Mouse (Mus musculus) hindbrain, postnatal 0 days (tissue): ENCODE data around the gene Gm13277. TPM values are rescaled to one million over a fixed set of nuclear protein-coding genes. Genes with fewer than 3 reads are reported as not detected.
"Not testable (repeated sequence)": the region's sequence is repeated elsewhere in the genome, so short reads cannot be mapped to it uniquely, and the experiment has no call there.

Experiments
- ATAC-seq: fragments of 200-750 bp; cut with Nextera tagmentation; 2 replicates; pipeline ENCODE4 v1.8.0; 2017; ENCODE audit warnings: mild to moderate bottlenecking, moderate TSS enrichment, moderate library complexity
- DNase-seq: peaks from one replicate; pipeline ENCODE4 v3.0.0-alpha.2; 2015; ENCODE audit warnings: low spot score
- H3K27ac ChIP-seq: fragments of 300-500 bp; sonication (generic); 2 replicates; pipeline ENCODE4 v1.5.1; 2014; ENCODE audit warnings: mild to moderate bottlenecking
- H3K27me3 ChIP-seq: fragments of 300-500 bp; sonication (generic); 2 replicates; pipeline ENCODE4 v1.6.1; 2014; ENCODE audit warnings: low read length, mixed read lengths; ENCODE audit not compliant: insufficient read depth
- H3K36me3 ChIP-seq: fragments of 300-500 bp; sonication (generic); 2 replicates; pipeline ENCODE4 v1.6.1; 2014; ENCODE audit warnings: low read length, mixed read lengths; ENCODE audit not compliant: insufficient read depth
- H3K4me1 ChIP-seq: fragments of 300-500 bp; sonication (generic); 2 replicates; pipeline ENCODE4 v1.6.1; 2014; ENCODE audit warnings: antibody characterized with exemption, low read length, mixed read lengths; ENCODE audit not compliant: insufficient read depth
- H3K4me2 ChIP-seq: fragments of 300-500 bp; sonication (generic); 2 replicates; pipeline ENCODE4 v1.6.1; 2014; ENCODE audit warnings: low read depth, mild to moderate bottlenecking, low read length, moderate library complexity, mixed read lengths
- H3K4me3 ChIP-seq: fragments of 300-500 bp; sonication (generic); 2 replicates; pipeline ENCODE4 v1.5.1; 2014; ENCODE audit warnings: low read length
- H3K9ac ChIP-seq: fragments of 300-500 bp; sonication (generic); replicated peaks from 2 replicates; pipeline ENCODE4 v1.6.1; 2014; ENCODE audit warnings: mild to moderate bottlenecking, low read length, moderate library complexity, mixed read lengths
- H3K9me3 ChIP-seq: fragments of 300-500 bp; sonication (generic); 2 replicates; pipeline ENCODE4 v1.6.1; 2016; ENCODE audit warnings: low read length, mixed read lengths
- CTCF ChIP-seq: IDR thresholded peaks from 2 replicates; pipeline ENCODE4 v1.5.1; 2016; ENCODE audit warnings: antibody characterized with exemption, control low read depth, low read depth
- WGBS: fragments of 180-500 bp; shearing (Covaris S2); extraction: QIAGEN DNeasy Blood & Tissue Kit; methylation state at CpG from one replicate; pipeline ENCODE4 v1.1.7; 2014; 5-methylcytosine and 5-hydroxymethylcytosine counted together
- polyA plus RNA-seq: library from polyadenylated mRNA; unstranded; fragments of >200 nt; fragmentation: Nextera tagmentation; extraction: Ambion mirVana; gene quantifications from 2 replicates; pipeline ENCODE4 v1.2.1, GENCODE M21; 2015
- total RNA-seq: library from RNA; depleted of rRNA; stranded (reverse); fragments of >200 nt; gene quantifications from 2 replicates; pipeline ENCODE4 v1.2.3, GENCODE M21; 2014; rRNA removed

Gm13277 gene
- not detected in 2 replicates for total RNA-seq
- polyA plus RNA-seq = not detected in 2 replicates

- DNase-seq, H3K9me3 ChIP-seq, H3K4me2 ChIP-seq, H3K27ac ChIP-seq, ATAC-seq, H3K27me3 ChIP-seq, H3K4me1 ChIP-seq, H3K4me3 ChIP-seq, H3K36me3 ChIP-seq, H3K9ac ChIP-seq: not testable (repeated sequence)
- peak; percentile 59 for TF ChIP-seq CTCF
- no CpG with 5 or more reads among the region's 28 CpGs for WGBS
Measured at GRCm38 (mm10) chr4:88788402-88788801, at the start of gene Gm13277. Gene Gm13277, plus strand, starts transcription at chr4:88788632.

GRCm38 (mm10) chr4:88739036-88739435 is 49.4 kb upstream of the Gm13277 start:
- H3K9me3 ChIP-seq = no peaks in the 10 kb centered on the region
- H3K4me2 ChIP-seq = no peak overlapping the region
- DNase-seq (no peak), ATAC-seq (no peak)
- TF ChIP-seq CTCF = no peak
- H3K4me1 ChIP-seq = no peaks in the 10 kb centered on the region
- no peaks in the 10 kb centered on the region for H3K36me3 ChIP-seq
- H3K27me3 ChIP-seq = no peaks in the 10 kb centered on the region
- 88% methylated on average over 6 of the region's 6 CpGs for WGBS
- H3K4me3 ChIP-seq = no peak overlapping the region
- H3K9ac ChIP-seq = no peak overlapping the region
- H3K27ac ChIP-seq = no peak overlapping the region

- no peak for ATAC-seq
Measured at GRCm38 (mm10) chr4:88741426-88741825, 47.0 kb upstream of the Gm13277 start.

GRCm38 (mm10) chr4:88742771-88743371 is 45.6 kb upstream of the Gm13277 start:
- H3K4me1 ChIP-seq = no peaks in the 10 kb centered on the region

More at GRCm38 (mm10) chr4:88741426-88741825, 47.0 kb upstream of the Gm13277 start:
- H3K4me1 ChIP-seq = no peaks in the 10 kb centered on the region
- no peaks in the 10 kb centered on the region for H3K36me3 ChIP-seq
- 83% methylated on average over 4 of the region's 4 CpGs for WGBS
- H3K27me3 ChIP-seq = no peaks in the 10 kb centered on the region
- no peak for DNase-seq
- H3K4me3 ChIP-seq = no peak overlapping the region
- TF ChIP-seq CTCF = no peak
- no peak overlapping the region for H3K27ac ChIP-seq
- H3K4me2 ChIP-seq = no peak overlapping the region
- no peak overlapping the region for H3K9ac ChIP-seq
- H3K9me3 ChIP-seq = no peaks in the 10 kb centered on the region

GRCm38 (mm10) chr4:88744207-88744606 is 44.2 kb upstream of the Gm13277 start:
- H3K9ac ChIP-seq = no peak overlapping the region
- no peaks in the 10 kb centered on the region for H3K36me3 ChIP-seq
- H3K27ac ChIP-seq = no peak overlapping the region
- no peak for ATAC-seq
- no peak for TF ChIP-seq CTCF
- 79% methylated on average over 3 of the region's 3 CpGs for WGBS
- H3K27me3 ChIP-seq = no peaks in the 10 kb centered on the region
- no peaks in the 10 kb centered on the region for H3K4me1 ChIP-seq
- H3K4me3 ChIP-seq = no peak overlapping the region
- no peaks in the 10 kb centered on the region for H3K9me3 ChIP-seq
- no peak overlapping the region for H3K4me2 ChIP-seq
- no peak for DNase-seq

More at GRCm38 (mm10) chr4:88742771-88743371, 45.6 kb upstream of the Gm13277 start:
- DNase-seq (no peak), ATAC-seq (no peak)
- Histone ChIP-seq H3K9ac (no peak overlapping the region), H3K4me2 (no peak overlapping the region), H3K27me3 (no peaks in the 10 kb centered on the region), H3K27ac (no peak overlapping the region), H3K4me3 (no peak overlapping the region), H3K9me3 (no peaks in the 10 kb centered on the region), H3K36me3 (no peaks in the 10 kb centered on the region)
- 80% methylated on average over 7 of the region's 7 CpGs for WGBS
- TF ChIP-seq CTCF = peak; percentile 39; the same call in 1 of the 2 replicates

- Histone ChIP-seq H3K9ac (no peak overlapping the region), H3K4me3 (no peak overlapping the region), H3K4me2 (no peak overlapping the region), H3K36me3 (no peaks in the 10 kb centered on the region), H3K9me3 (no peaks in the 10 kb centered on the region), H3K4me1 (no peaks in the 10 kb centered on the region), H3K27ac (no peak overlapping the region), H3K27me3 (no peaks in the 10 kb centered on the region)
- ATAC-seq = no peak
- WGBS = 63% methylated on average over 6 of the region's 6 CpGs
- DNase-seq = no peak
- no peak for TF ChIP-seq CTCF
Measured at GRCm38 (mm10) chr4:88749926-88750325, 38.5 kb upstream of the Gm13277 start.

GRCm38 (mm10) chr4:88754818-88755340 is 33.6 kb upstream of the Gm13277 start, which contains the start of gene Gm13271:
Gene Gm13271, plus strand, starts transcription at chr4:88754868.
- not testable (repeated sequence) for H3K4me2 ChIP-seq, ATAC-seq, H3K9ac ChIP-seq, H3K27me3 ChIP-seq, H3K9me3 ChIP-seq, H3K4me3 ChIP-seq, DNase-seq, H3K4me1 ChIP-seq, H3K36me3 ChIP-seq, H3K27ac ChIP-seq
- 77% methylated on average over 13 of the region's 15 CpGs for WGBS

- WGBS = 12% methylated on average over 28 of the region's 31 CpGs
- H3K4me3 ChIP-seq = peak overlapping the region; percentile 41
- not testable (repeated sequence) for H3K4me1 ChIP-seq, H3K27me3 ChIP-seq, ATAC-seq, H3K9me3 ChIP-seq, H3K36me3 ChIP-seq
- peak overlapping the region; percentile 37 for H3K9ac ChIP-seq
- DNase-seq = peak; percentile 1
- H3K4me2 ChIP-seq = peak overlapping the region; percentile 63
- peak overlapping the region; percentile 78 for H3K27ac ChIP-seq
Measured at GRCm38 (mm10) chr4:88756581-88757513, 31.6 kb upstream of the Gm13277 start.
